Mouse (Mus musculus) hindbrain, embryonic 12.5 days (tissue): ENCODE results near the gene Axin2. TPM values are rescaled to one million over a fixed set of nuclear protein-coding genes. Genes with fewer than 3 reads are reported as not detected.

ENCODE experiments used
- ATAC-seq: fragments of 200-750 bp; cut with Nextera tagmentation; 2 replicates; pipeline ENCODE4 v1.8.0; 2017; ENCODE audit warnings: moderate TSS enrichment; ENCODE audit not compliant: low FRiP score
- H3K27ac ChIP-seq: fragments of 300-500 bp; sonication (generic); 2 replicates; pipeline ENCODE4 v1.5.1; 2016; ENCODE audit warnings: mild to moderate bottlenecking
- H3K27me3 ChIP-seq: fragments of 300-500 bp; sonication (generic); 2 replicates; pipeline ENCODE4 v1.6.1; 2016; ENCODE audit warnings: mild to moderate bottlenecking
- H3K36me3 ChIP-seq: fragments of 300-500 bp; sonication (generic); 2 replicates; pipeline ENCODE4 v1.6.1; 2016; ENCODE audit warnings: mild to moderate bottlenecking
- H3K4me1 ChIP-seq: fragments of 300-500 bp; sonication (generic); 2 replicates; pipeline ENCODE4 v1.6.1; 2016
- H3K4me2 ChIP-seq: fragments of 300-500 bp; sonication (generic); replicated peaks from 2 replicates; pipeline ENCODE4 v1.6.1; 2016; ENCODE audit warnings: mild to moderate bottlenecking
- H3K4me3 ChIP-seq: fragments of 300-500 bp; sonication (generic); 2 replicates; pipeline ENCODE4 v1.5.1; 2016; ENCODE audit warnings: mild to moderate bottlenecking
- H3K9ac ChIP-seq: fragments of 300-500 bp; sonication (generic); 2 replicates; pipeline ENCODE4 v1.6.1; 2016; ENCODE audit warnings: mild to moderate bottlenecking, moderate library complexity
- H3K9me3 ChIP-seq: fragments of 300-500 bp; sonication (generic); replicated peaks from 2 replicates; pipeline ENCODE4 v1.6.1; 2016; ENCODE audit warnings: mild to moderate bottlenecking
- WGBS: fragments of 180-500 bp; shearing (Covaris S2); methylation state at CpG from one replicate; pipeline ENCODE4 v1.1.7; 2016; 5-methylcytosine and 5-hydroxymethylcytosine counted together
- polyA plus RNA-seq: library from polyadenylated mRNA; unstranded; fragments of >200 nt; fragmentation: Nextera tagmentation; extraction: Ambion mirVana; gene quantifications from 2 replicates; pipeline ENCODE4 v1.2.1, GENCODE M21; 2016

Axin2 gene
- polyA plus RNA-seq, 1 experiment from 2014 or later = 20.3 TPM

GRCm38 (mm10) chr11:108987705-108988104 lies 67.6 kb downstream of the Axin2 start:
- Histone ChIP-seq H3K4me1 (peaks cover 8% of the 10 kb centered on the region; the same call in 1 of the 2 replicates), H3K9me3 (no peaks in the 10 kb centered on the region), H3K9ac (no peak overlapping the region), H3K27ac (no peak overlapping the region), H3K4me2 (no peak overlapping the region), H3K27me3 (no peaks in the 10 kb centered on the region), H3K36me3 (no peaks in the 10 kb centered on the region), H3K4me3 (no peak overlapping the region)
- WGBS = 81% methylated on average over 4 of the region's 4 CpGs
- ATAC-seq = no peak

- no peaks in the 10 kb centered on the region for H3K9me3 ChIP-seq
- ATAC-seq = no peak
- no peak overlapping the region for H3K27ac ChIP-seq
- WGBS = 89% methylated on average over 6 of the region's 6 CpGs
- H3K4me3 ChIP-seq = no peak overlapping the region
- H3K36me3 ChIP-seq = no peaks in the 10 kb centered on the region
- no peaks in the 10 kb centered on the region for H3K27me3 ChIP-seq
- no peak overlapping the region for H3K4me2 ChIP-seq
- peaks cover 8% of the 10 kb centered on the region; the same call in 1 of the 2 replicates for H3K4me1 ChIP-seq
- H3K9ac ChIP-seq = no peak overlapping the region
Measured at GRCm38 (mm10) chr11:108988258-108988657, 68.1 kb downstream of the Axin2 start.

- no peaks in the 10 kb centered on the region for H3K36me3 ChIP-seq
- H3K9me3 ChIP-seq = no peaks in the 10 kb centered on the region
- H3K27me3 ChIP-seq = no peaks in the 10 kb centered on the region
- H3K4me2 ChIP-seq = no peak overlapping the region
- H3K4me3 ChIP-seq = no peak overlapping the region
- 81% methylated on average over 8 of the region's 8 CpGs for WGBS
- no peak overlapping the region for H3K9ac ChIP-seq
- H3K27ac ChIP-seq = no peak overlapping the region
- ATAC-seq = no peak
- H3K4me1 ChIP-seq = no peaks in the 10 kb centered on the region
Measured at GRCm38 (mm10) chr11:108989940-108990339, 69.8 kb downstream of the Axin2 start.

- Histone ChIP-seq H3K27me3 (no peaks in the 10 kb centered on the region), H3K4me3 (no peak overlapping the region), H3K9me3 (no peaks in the 10 kb centered on the region), H3K36me3 (no peaks in the 10 kb centered on the region), H3K4me2 (no peak overlapping the region), H3K9ac (no peak overlapping the region), H3K4me1 (no peaks in the 10 kb centered on the region), H3K27ac (no peak overlapping the region)
- no peak for ATAC-seq
- 97% methylated on average over 6 of the region's 6 CpGs for WGBS
Measured at GRCm38 (mm10) chr11:108993414-108993813, 73.3 kb downstream of the Axin2 start.

GRCm38 (mm10) chr11:108995196-108995989 lies 75.2 kb downstream of the Axin2 start:
- 23% methylated on average over 10 of the region's 10 CpGs for WGBS
- no peak overlapping the region for H3K4me2 ChIP-seq
- no peak for ATAC-seq

GRCm38 (mm10) chr11:108995990-108996533 lies 75.9 kb downstream of the Axin2 start:
- no peak overlapping the region for H3K27ac ChIP-seq
- ATAC-seq = no peak
- 72% methylated on average over 2 of the region's 2 CpGs for WGBS
- no peak overlapping the region for H3K4me3 ChIP-seq
- no peak overlapping the region for H3K4me2 ChIP-seq
- peaks cover 13% of the 10 kb centered on the region for H3K9me3 ChIP-seq
- no peaks in the 10 kb centered on the region for H3K4me1 ChIP-seq
- H3K27me3 ChIP-seq = no peaks in the 10 kb centered on the region
- H3K9ac ChIP-seq = no peak overlapping the region
- no peaks in the 10 kb centered on the region for H3K36me3 ChIP-seq

More at GRCm38 (mm10) chr11:108995196-108995989, 75.2 kb downstream of the Axin2 start:
- no peaks in the 10 kb centered on the region for H3K36me3 ChIP-seq
- no peaks in the 10 kb centered on the region for H3K4me1 ChIP-seq
- H3K9me3 ChIP-seq = peaks cover 8% of the 10 kb centered on the region
- no peak overlapping the region for H3K4me3 ChIP-seq
- no peak overlapping the region for H3K27ac ChIP-seq
- no peak overlapping the region for H3K9ac ChIP-seq
- H3K27me3 ChIP-seq = no peaks in the 10 kb centered on the region

- H3K27ac ChIP-seq = no peak overlapping the region
- H3K36me3 ChIP-seq = no peaks in the 10 kb centered on the region
- no peaks in the 10 kb centered on the region for H3K4me1 ChIP-seq
- no peak overlapping the region for H3K4me3 ChIP-seq
- no peak overlapping the region for H3K9ac ChIP-seq
- no peak overlapping the region for H3K4me2 ChIP-seq
- no peaks in the 10 kb centered on the region for H3K27me3 ChIP-seq
- peaks cover 15% of the 10 kb centered on the region for H3K9me3 ChIP-seq
- 96% methylated on average over 3 of the region's 3 CpGs for WGBS
- ATAC-seq = no peak
Measured at GRCm38 (mm10) chr11:108997816-108998215, 77.7 kb downstream of the Axin2 start.

Other genes with a start within 250 kb of the Axin2 start
- not detected in 2 replicates for gene E030025P04Rik, start 224.0 kb downstream of the Axin2 start, polyA plus RNA-seq